9 mouse cellular contexts compared by ENCODE assay signal in genomic region chr11:76536576-76537354, GRCm38 (mm10).
A peak's percentile ranks its signal among the peaks of the same experiment; 100 is the strongest.
DNase-seq lines count a peak whose midpoint lies in the region; ATAC-seq and TF ChIP-seq lines count a peak whose summit lies in the region.
"Had no signal": no experiment of that assay in that cellular context is flagged by ENCODE, and none has a peak within 500 bp of the region (broad histone marks: within the 10 kb centered on the region; RNA-seq: fewer than 3 reads in every experiment).

No protein-coding gene starts in this region.

- peaks cover 10% of the 10 kb centered on the region for H3K4me1 ChIP-seq in midbrain, embryonic 10.5 days
- no peaks in the 10 kb centered on the region for H3K4me1 ChIP-seq in midbrain, embryonic 13.5 days (replicated peaks)
- H3K4me1 ChIP-seq in cortical plate, adult 2 months (ENCODE audit: control insufficient read depth, insufficient read depth, low read length): peaks cover 4% of the 10 kb centered on the region; the same call in 1 of the 2 replicates
- H3K4me1 ChIP-seq: megakaryocyte, embryonic 14.5 days had no signal

- no peak overlapping the region for H3K4me2 ChIP-seq in midbrain, embryonic 13.5 days (replicated peaks)

- peak overlapping the region; percentile 46; the same call in 1 of the 2 replicates for H3K27ac ChIP-seq in midbrain, embryonic 10.5 days (replicated peaks)
- no peak overlapping the region for H3K27ac ChIP-seq in midbrain, embryonic 13.5 days
- H3K27ac ChIP-seq in cortical plate, adult 2 months (ENCODE audit: insufficient read depth, low read length): no peak overlapping the region

- no peaks in the 10 kb centered on the region for H3K9me3 ChIP-seq in midbrain, embryonic 10.5 days (replicated peaks)
- H3K9me3 ChIP-seq in midbrain, embryonic 13.5 days: no peaks in the 10 kb centered on the region

- H3K36me3 ChIP-seq in midbrain, embryonic 10.5 days: peaks cover 13% of the 10 kb centered on the region
- H3K36me3 ChIP-seq in midbrain, embryonic 13.5 days: 0 out of 2 replicates have a peak, but pooled peaks cover 4% of the 10 kb centered on the region

- no peak overlapping the region for H3K4me3 ChIP-seq in midbrain, embryonic 10.5 days
- H3K4me3 ChIP-seq in midbrain, embryonic 13.5 days (replicated peaks): no peak overlapping the region
- no peak overlapping the region for H3K4me3 ChIP-seq in cortical plate, adult 2 months (ENCODE audit: insufficient read depth, low read length)
- H3K4me3 ChIP-seq: megakaryocyte, embryonic 14.5 days had no signal

- peak; percentile 34 for TF ChIP-seq CTCF in cortical plate, adult 2 months (IDR thresholded peaks at IDR 0.05; ENCODE audit: extremely low read depth, insufficient read depth, low read length)

- 84% methylated on average over 10 of the region's 10 CpGs for WGBS in midbrain, embryonic 10.5 days
- 79% methylated on average over 10 of the region's 10 CpGs for WGBS in midbrain, embryonic 13.5 days

- peak; percentile 67 for DNase-seq in adrenal gland, postnatal 14 days
- no peak for DNase-seq in adrenal gland, postnatal 25 days
- DNase-seq in midbrain, embryonic 10.5 days (ENCODE audit: low spot score): peak; percentile 30
- DNase-seq in naive thymus-derived CD4-positive, alpha-beta T cell, adult 2 months (ENCODE audit: low read depth): peak; percentile 32
- DNase-seq in layer of hippocampus, adult 9-10 months (ENCODE audit: low spot score): no peak
- no peak for DNase-seq in right cerebral cortex, adult 18-20 months

- H3K27me3 ChIP-seq in midbrain, embryonic 10.5 days (ENCODE audit: low read depth, poor library complexity, severe bottlenecking): no peaks in the 10 kb centered on the region
- H3K27me3 ChIP-seq in midbrain, embryonic 13.5 days: no peaks in the 10 kb centered on the region

- no peak for ATAC-seq in midbrain, embryonic 13.5 days

- no peak overlapping the region for H3K9ac ChIP-seq in midbrain, embryonic 13.5 days (replicated peaks)

- no peak for TF ChIP-seq POLR2A in cortical plate, adult 2 months (IDR thresholded peaks at IDR 0.05; ENCODE audit: extremely low read depth, insufficient read depth, low read length)

Comparison
In these comparisons a context has a peak if more than half of its experiments do, and no peak if none do; other contexts are left out.
1. DNase-seq: peak in adrenal gland, postnatal 14 days (single experiment), midbrain, embryonic 10.5 days (single experiment) and naive thymus-derived CD4-positive, alpha-beta T cell, adult 2 months (single experiment); none in adrenal gland, postnatal 25 days (single experiment), layer of hippocampus, adult 9-10 months (single experiment) and right cerebral cortex, adult 18-20 months (single experiment).